Mouse (Mus musculus) adrenal gland, postnatal 25 days (tissue): ENCODE measurements at regions not wholly inside any gene's neighbourhood (a gene's known extent, or its start where the extent isn't known, plus 50 kb on each side); places are given as distances from the start of the nearest gene placed in this dataset.
A peak's percentile ranks its signal among the peaks of the same experiment; 100 is the strongest.
"Not testable (repeated sequence)": the region's sequence is repeated elsewhere in the genome, so short reads cannot be mapped to it uniquely, and the experiment has no call there.

ENCODE experiments used
- DNase-seq: peaks from one replicate; pipeline ENCODE4 v3.0.0; 2021; ENCODE audit warnings: mixed read lengths

DNA sequence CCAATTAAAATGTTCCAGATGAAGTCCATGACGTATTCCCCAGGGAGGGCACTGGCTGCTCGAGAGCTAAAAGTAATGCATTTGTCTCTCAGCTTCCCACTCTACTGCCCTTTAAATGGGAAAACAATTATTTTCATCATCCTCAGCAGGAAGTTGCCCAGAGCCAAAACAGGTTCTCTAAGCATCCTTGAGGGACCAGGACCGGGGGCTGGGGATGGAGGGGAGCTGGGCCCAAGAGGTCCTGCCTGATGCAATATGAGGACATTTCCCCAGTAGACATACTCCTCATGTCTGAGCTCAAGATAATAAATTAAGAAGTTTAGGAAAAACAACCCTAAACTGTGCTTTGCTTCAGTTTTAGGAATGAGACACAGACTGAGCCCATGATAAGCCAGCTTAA lies 270.5 kb upstream of the Jarid2 start:
- no peak for DNase-seq

- no peak for DNase-seq
Measured at GRCm38 (mm10) chr13:44459148-44459547, 270.1 kb upstream of the Jarid2 start.

DNA sequence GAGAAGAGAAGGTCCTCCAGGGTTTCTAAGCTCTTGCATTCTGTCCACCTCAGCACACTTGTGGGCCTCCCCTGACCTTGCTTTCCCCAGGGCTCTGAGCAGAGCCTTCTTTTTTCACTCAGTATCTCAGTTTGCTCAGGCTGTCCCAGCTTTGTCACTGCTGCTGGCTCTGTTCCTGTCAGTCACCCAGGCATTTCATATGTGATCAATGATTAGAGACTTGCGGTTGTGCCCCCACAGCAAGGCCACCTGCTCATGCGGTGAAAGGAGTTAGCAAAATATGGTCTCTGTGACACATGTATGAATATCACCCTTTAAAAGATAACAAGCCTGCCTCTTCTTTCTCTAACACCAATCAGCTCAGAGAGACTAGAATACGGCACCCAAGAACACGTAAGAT lies 265.6 kb upstream of the Jarid2 start:
- DNase-seq, result no peak

- DNase-seq, result no peak
Measured at GRCm38 (mm10) chr13:44465567-44465966, 263.7 kb upstream of the Jarid2 start.

DNA sequence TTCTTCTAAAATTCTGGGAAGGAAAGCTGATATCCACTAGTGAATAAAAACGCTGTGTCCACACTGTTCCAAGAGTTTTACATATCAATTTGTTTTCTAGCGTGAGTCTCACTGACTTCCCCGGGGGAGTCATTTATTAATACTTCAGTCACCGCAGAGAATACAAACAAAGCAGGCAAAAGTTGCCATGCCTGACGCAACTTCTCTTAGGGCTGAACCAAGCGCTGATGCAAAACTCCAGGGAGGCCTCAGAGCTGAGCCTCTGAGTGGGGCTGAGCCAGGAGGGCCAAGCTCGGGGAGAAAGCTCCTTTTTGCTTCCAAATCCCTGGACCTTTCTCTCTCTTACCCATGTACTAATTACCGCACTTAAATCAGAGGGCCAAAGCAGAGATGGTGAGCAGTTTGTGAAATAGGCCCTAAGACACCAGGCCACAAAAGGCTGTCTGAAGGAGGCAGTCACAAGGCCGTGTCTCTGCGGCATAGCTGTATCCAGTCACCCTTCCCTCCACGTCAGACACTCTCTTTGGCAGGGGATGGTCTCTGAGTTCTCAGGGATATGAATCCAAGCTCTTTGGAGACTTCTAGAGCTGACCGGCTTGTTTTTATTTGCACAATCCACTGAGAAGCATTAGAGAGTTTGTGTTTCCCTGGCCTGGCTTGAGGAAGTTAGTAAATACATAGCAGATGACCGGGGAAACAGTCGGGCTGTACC lies 260.2 kb upstream of the Jarid2 start:
- DNase-seq, result peak; percentile 18

DNA sequence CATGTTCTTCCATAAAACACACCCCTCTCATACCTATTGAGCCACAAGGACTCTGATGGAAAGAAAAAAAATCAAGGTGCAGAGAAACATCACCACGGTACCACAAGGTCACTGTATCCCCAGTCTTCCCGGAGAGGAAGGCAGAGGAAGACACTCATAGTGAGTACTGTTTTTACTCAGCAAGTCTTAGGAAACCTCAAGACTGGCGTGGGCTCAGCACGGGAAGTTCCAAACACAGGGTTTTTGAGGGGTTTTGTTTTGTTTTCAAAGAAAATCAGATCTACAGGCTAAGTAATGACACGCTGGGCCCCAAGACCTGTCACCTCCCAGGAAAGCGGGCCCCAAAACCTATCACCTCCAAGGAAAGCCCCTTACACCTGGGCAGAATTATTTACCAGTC lies 259.6 kb upstream of the Jarid2 start:
- no peak for DNase-seq

- no peak for DNase-seq
Measured at GRCm38 (mm10) chr13:44473200-44473599, 256.1 kb upstream of the Jarid2 start.

- DNase-seq, result peak; percentile 26
Measured at GRCm38 (mm10) chr13:44476901-44477300, 252.4 kb upstream of the Jarid2 start.

DNA sequence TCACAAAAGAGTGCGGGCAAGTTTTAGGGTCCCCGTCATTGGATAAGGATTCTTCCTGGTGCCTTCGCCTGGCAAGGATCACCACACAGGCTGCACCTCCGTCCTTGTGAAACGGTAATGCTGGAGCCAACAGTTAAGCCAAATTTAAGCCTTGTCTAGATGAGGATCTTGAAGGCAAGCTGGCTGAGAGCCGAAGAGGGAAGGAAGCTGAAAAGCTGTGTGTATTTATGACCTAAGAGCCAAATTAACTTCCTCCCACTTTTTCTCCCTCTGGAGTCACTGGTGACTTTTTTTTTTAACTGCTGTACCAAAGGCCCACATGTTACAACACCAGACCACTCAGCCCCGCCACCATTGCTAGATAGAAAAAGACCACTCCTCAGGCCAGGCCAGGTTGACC lies 249.1 kb upstream of the Jarid2 start:
- peak; percentile 10 for DNase-seq

DNA sequence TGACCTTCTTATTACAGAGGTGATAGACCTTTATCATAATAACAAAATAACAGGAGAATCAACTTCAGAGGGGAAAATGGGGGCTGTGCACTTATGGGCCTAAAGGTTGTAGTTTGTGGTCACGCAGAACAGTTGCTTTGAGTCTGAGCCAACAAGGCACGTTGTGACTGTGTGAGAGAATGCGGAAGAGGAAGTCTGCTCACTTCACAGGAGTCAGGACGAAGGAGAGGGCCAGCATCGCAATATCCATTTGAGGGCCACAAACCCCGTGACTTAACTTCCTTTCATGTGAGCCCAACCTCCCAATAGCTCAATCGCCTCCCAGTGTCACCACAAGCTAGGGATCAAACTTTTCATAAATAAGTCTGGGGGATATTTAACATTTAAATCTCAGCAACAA lies 246.6 kb upstream of the Jarid2 start:
- DNase-seq, result no peak

- DNase-seq, result no peak
Measured at GRCm38 (mm10) chr13:44484582-44485329, 244.5 kb upstream of the Jarid2 start.

DNA sequence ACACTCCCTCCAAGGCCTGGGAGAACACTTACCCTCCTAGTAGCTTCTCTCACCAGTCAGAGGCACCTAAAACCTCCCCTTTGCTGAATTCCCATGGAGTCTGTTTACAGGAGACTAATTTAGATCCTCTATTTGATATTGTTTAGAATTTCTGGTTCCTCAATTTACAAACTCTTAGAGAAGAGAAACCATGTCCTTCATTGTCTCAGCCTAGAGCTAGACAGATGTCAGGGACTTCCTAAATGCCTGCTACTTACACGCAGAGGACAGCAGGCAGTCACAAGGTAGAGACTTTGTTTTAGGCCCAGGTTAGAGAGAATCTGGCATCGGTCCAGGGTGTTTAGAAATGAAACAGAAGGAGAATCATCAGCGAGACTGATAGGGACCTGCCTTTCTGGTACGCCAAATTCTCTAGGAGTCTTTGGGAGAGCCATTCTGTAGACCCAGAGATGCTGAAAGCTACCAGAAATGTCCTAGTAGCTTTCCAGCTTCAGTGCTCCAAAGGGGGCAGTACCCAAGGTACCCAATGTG lies 238.3 kb upstream of the Jarid2 start:
- DNase-seq, result no peak

DNA sequence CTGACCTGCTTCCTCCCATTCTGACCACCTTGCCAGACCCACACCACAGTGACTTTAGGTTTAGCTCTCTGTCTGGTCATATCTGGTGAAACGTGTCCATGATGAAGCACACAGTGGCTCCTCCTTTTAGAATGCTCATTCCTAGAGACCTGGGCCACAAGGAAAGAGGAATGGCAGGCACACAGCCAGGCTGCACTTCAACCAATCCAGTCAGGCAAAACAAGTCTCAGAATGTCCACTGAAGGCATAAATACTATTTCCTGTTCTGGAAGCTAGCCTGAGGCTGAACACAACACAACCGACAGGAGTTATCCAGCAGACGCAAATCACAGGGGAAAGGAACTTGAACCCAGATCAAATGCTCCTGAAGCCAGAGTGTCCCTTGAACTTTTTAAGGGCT lies 235.4 kb upstream of the Jarid2 start:
- DNase-seq, result no peak

DNA sequence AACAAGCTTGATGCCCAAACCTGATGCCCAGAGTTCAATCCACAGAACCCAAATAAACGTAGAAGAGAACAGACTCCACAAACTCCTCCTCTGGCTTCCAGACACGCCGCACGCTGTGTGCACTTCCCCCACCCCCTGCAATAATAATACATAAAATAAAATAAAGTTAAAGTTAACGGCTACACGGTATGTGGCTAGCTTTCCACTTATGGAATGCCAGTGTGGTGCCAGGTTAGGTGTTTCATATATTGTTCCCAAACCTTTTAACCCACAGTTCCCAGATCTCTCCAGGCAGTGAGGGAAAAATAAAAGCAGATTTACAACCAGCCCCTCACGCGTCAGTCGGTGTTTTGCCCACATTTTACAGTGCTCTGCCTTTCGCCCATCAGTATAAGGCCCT lies 233.8 kb upstream of the Jarid2 start:
- no peak for DNase-seq

- no peak for DNase-seq
Measured at GRCm38 (mm10) chr13:44496596-44496995, 232.7 kb upstream of the Jarid2 start.

DNA sequence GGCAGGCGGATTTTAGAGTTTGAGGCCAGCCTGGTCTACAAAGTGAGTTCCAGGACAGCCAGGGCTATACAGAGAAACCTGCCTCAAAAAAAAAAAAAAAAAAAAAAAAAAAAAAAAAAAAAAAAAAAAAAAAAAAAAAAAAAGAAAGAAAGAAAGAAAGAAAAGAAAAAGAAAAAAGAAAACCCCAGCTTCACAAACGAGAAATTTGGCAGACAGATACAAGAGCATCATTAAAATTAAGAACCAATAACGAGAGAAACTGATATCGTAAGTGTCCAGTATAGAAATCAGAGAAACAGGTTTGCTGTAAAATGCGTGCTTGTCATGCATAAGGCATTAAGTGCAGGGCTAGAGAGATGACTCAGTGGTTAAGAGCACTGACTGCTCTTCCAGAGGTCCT lies 228.4 kb upstream of the Jarid2 start:
- DNase-seq, result not testable (repeated sequence)

DNA sequence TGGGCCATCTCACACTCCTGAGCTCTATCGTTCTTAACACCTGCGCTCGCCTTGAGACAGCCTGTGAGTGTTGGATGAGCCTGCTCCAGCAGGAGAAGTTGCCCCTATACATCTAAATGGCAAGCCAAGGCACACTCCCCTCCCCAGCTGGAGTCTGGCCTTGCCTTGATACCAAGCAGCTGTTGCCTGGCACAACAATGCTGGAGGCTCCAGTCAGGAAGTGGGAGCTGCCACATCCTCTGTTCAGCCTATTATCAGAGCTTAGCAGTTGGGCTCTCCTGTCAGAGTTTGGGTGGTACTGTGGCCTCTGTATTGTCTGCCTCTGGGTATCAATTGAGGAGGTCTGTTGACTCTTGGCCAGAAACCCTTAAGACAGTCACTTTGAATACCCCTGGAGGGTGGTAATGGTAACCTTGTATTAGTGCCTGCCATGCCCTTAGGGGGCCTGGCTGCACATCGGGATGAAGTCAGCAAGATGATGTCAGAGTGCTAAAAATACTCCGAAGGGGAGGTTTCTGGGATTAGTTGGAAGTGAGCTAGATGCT lies 227.4 kb upstream of the Jarid2 start:
- no peak for DNase-seq

DNA sequence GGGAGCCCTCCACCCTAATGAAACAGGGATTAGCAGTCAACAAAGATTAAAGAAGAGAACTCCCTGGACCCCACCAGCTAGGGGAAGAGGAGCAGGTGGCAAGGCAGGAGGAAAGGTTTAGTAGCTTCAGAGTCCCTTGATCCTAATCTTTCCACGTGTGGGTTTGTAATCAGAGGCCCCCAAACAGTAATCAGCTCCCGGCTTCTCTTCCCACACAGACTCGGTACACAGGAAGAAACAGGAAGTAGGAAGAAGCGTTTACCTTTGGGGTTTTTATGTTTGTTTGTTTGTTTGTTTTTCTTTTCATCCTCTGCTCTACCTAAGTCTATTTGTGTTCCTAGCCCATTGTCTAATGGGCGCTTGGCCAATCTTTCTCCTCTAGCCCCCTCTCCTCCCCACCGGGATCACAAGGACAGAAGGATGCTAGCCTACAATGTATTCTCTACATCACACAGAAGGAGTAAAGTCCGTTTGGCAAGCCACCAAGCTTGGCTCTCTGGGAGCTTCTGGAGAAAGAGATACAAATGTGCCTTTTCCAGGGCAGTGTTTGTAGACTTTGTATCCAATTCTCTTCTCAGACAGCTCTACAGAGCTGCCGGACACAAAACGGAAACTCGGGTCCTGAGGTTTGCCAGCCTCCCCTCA lies 226.5 kb upstream of the Jarid2 start:
- no peak for DNase-seq

- no peak for DNase-seq
Measured at GRCm38 (mm10) chr13:44503257-44503950, 225.9 kb upstream of the Jarid2 start.

DNA sequence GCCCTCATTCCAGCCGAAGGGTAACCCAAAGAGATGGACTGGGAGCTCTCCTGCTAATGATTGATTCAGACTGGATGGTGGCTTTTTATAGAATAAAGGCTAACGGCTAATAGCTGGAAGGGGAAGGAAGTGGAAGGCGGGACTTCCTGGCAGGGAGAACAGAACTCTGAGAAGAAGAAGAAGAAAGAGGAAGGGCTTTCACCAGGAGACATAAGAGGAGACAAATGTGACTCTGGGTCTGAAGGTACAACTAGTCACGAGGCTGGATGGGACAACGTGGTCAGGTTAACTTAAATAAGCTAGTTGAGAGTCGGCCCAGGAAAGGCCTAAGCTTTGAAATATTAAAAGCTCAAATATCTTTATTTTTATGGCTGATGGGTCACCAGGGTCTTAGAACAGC lies 224.8 kb upstream of the Jarid2 start:
- no peak for DNase-seq

DNA sequence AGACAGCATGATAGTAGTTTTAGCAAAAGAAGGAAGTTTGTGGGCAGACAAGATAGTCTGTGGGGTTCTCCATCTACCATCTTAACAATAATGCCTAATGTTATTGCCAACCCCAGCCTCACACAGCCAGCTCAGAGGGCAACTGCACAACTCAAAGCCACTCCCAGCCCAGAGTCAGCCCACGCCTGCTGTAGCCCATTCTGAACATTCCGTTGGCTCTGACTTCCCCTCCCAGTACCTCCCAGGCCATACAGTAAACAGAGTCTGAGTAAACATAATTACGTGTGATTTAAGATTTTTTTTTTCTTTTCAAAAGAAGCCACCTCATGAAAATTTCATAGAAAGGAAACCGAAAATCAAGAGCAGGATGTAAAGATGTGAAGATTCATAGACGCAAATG lies 222.3 kb upstream of the Jarid2 start:
- no peak for DNase-seq

GRCm38 (mm10) chr13:44509526-44510159 lies 219.6 kb upstream of the Jarid2 start:
- DNase-seq, result no peak
